Mouse (Mus musculus) heart, embryonic 16.5 days (tissue): ENCODE measurements at regions not wholly inside any gene's neighbourhood (a gene's known extent, or its start where the extent isn't known, plus 50 kb on each side); places are given as distances from the start of the nearest gene placed in this dataset.

Experiments used
- ATAC-seq: fragments of 200-750 bp; cut with Nextera tagmentation; replicated peaks from 2 replicates; pipeline ENCODE4 v1.8.0; 2017; ENCODE audit warnings: moderate number of reproducible peaks; ENCODE audit not compliant: insufficient read depth, low FRiP score; ENCODE audit errors: extremely low read depth
- H3K27ac ChIP-seq: fragments of 300-500 bp; sonication (generic); 2 replicates; pipeline ENCODE4 v1.5.1; 2014; ENCODE audit warnings: mild to moderate bottlenecking, low read length, control low read depth, moderate library complexity
- H3K27me3 ChIP-seq: fragments of 300-500 bp; sonication (generic); 2 replicates; pipeline ENCODE4 v1.6.1; 2014; ENCODE audit warnings: low read length, mixed read lengths; ENCODE audit not compliant: control insufficient read depth, insufficient read depth
- H3K36me3 ChIP-seq: fragments of 300-500 bp; sonication (generic); 2 replicates; pipeline ENCODE4 v1.6.1; 2014; ENCODE audit not compliant: control insufficient read depth, insufficient read depth
- H3K4me1 ChIP-seq: fragments of 300-500 bp; sonication (generic); 2 replicates; pipeline ENCODE4 v1.6.1; 2014; ENCODE audit warnings: low read length, mixed read lengths; ENCODE audit not compliant: control insufficient read depth, insufficient read depth
- H3K4me2 ChIP-seq: fragments of 300-500 bp; sonication (generic); 2 replicates; pipeline ENCODE4 v1.6.1; 2014; ENCODE audit warnings: low read depth, mild to moderate bottlenecking, control low read depth, low read length
- H3K4me3 ChIP-seq: fragments of 300-500 bp; sonication (generic); 2 replicates; pipeline ENCODE4 v1.5.1; 2014; ENCODE audit warnings: mild to moderate bottlenecking, control low read depth, low read length
- H3K9ac ChIP-seq: fragments of 300-500 bp; sonication (generic); 2 replicates; pipeline ENCODE4 v1.6.1; 2014; ENCODE audit warnings: low read length, control low read depth
- H3K9me3 ChIP-seq: fragments of 300-500 bp; sonication (generic); replicated peaks from 2 replicates; pipeline ENCODE4 v1.6.1; 2016; ENCODE audit warnings: low read length; ENCODE audit not compliant: control insufficient read depth
- WGBS: fragments of 180-500 bp; shearing (Covaris S2); extraction: QIAGEN DNeasy Blood & Tissue Kit; methylation state at CpG from one replicate; pipeline ENCODE4 v1.1.7; 2014; 5-methylcytosine and 5-hydroxymethylcytosine counted together

DNA sequence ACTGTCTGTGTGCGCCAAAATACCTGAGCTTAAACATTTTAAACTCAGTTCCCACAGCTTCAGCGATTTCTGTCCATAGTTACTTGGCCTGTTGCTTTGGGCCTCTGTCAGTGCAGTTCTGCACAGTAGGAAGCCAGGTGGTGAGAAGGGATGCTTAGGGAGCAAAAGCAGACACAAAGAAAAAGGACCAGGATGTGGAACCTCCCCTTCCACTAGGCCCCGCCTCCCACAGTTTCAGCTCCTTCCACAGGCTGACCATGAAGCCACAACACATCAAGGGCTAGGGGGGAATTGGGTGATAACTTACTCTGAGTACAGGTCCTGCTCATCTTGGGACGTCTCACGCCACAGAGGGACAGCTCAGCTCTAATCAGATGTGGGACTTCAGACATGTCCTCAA lies 263.5 kb upstream of the Sdk2 start:
- H3K27me3 ChIP-seq, result no peaks in the 10 kb centered on the region
- no peaks in the 10 kb centered on the region for H3K9me3 ChIP-seq
- no peaks in the 10 kb centered on the region for H3K36me3 ChIP-seq
- ATAC-seq, result no peak
- H3K4me1 ChIP-seq, result no peaks in the 10 kb centered on the region
- H3K4me3 ChIP-seq, result no peak overlapping the region
- 72% methylated on average over 5 of the region's 5 CpGs for WGBS
- no peak overlapping the region for H3K9ac ChIP-seq
- H3K4me2 ChIP-seq, result no peak overlapping the region
- no peak overlapping the region for H3K27ac ChIP-seq

DNA sequence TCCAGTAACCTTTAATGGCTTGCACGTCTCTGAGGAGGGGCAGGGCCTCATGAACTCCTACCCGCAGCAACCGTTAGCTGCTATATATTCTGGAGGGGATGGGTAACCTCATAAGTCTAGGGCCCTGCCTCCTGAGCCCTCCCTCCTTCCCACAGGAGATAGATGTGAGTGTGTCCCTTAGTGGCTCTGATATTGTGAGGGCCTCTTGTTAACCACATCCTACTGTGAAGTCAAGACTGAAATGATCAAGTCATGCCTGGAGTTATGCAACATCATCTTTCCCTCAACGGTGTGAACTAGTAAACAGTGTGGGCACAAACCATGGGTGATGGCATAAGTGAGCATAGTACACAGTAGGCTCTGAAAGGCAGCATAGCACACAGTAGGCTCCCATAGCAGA lies 255.8 kb upstream of the Sdk2 start:
- H3K4me2 ChIP-seq, result no peak overlapping the region
- H3K36me3 ChIP-seq, result no peaks in the 10 kb centered on the region

GRCm38 (mm10) chr11:114321974-114322373 lies 255.1 kb upstream of the Sdk2 start:
- WGBS, result 76% methylated on average over 12 of the region's 12 CpGs
- Histone ChIP-seq H3K4me1 (peaks cover 3% of the 10 kb centered on the region; the same call in 1 of the 2 replicates), H3K4me3 (no peak overlapping the region), H3K9ac (no peak overlapping the region), H3K27me3 (no peaks in the 10 kb centered on the region), H3K4me2 (no peak overlapping the region), H3K9me3 (no peaks in the 10 kb centered on the region), H3K36me3 (no peaks in the 10 kb centered on the region), H3K27ac (peak overlapping the region; percentile 66)
- no peak for ATAC-seq

More for the DNA sequence above, 255.8 kb upstream of the Sdk2 start:
- H3K27ac ChIP-seq, result peak overlapping the region; percentile 6; the same call in 1 of the 2 replicates
- no peaks in the 10 kb centered on the region; the same call in 1 of the 2 replicates for H3K4me1 ChIP-seq
- no peak overlapping the region for H3K9ac ChIP-seq
- no peaks in the 10 kb centered on the region for H3K9me3 ChIP-seq
- H3K27me3 ChIP-seq, result no peaks in the 10 kb centered on the region
- H3K4me3 ChIP-seq, result no peak overlapping the region
- 74% methylated on average over 4 of the region's 4 CpGs for WGBS
- peak; percentile 59; the same call in 1 of the 2 replicates for ATAC-seq

GRCm38 (mm10) chr11:114321527-114321926 lies 254.7 kb upstream of the Sdk2 start:
- Histone ChIP-seq H3K4me1 (peaks cover 3% of the 10 kb centered on the region; the same call in 1 of the 2 replicates), H3K27ac (peak overlapping the region; percentile 18; the same call in 1 of the 2 replicates), H3K4me2 (no peak overlapping the region), H3K27me3 (no peaks in the 10 kb centered on the region), H3K36me3 (no peaks in the 10 kb centered on the region), H3K9me3 (no peaks in the 10 kb centered on the region), H3K4me3 (no peak overlapping the region), H3K9ac (no peak overlapping the region)
- no peak for ATAC-seq
- WGBS, result 85% methylated on average over 8 of the region's 8 CpGs

DNA sequence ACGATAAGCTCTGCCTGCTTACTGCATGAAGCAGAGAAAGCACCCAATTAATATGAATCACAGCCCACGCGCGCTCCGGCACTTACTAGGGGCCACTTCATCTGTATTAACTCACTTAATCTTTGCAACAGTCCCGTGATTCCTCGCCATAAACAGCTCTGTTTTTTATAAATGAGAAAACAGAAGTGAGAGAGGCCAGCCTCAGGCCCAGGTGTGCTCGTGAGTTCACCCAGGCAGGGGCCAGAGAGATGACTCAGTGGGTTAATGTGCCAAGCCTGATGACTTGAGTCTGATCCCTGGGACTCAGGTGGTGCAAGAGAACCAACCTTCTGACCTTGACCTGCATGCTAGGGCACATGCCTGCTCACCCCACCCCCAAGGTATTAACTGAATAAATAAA lies 248.4 kb upstream of the Sdk2 start:
- no peak overlapping the region for H3K4me3 ChIP-seq
- ATAC-seq, result no peak
- H3K4me2 ChIP-seq, result no peak overlapping the region
- no peak overlapping the region for H3K9ac ChIP-seq
- no peaks in the 10 kb centered on the region for H3K9me3 ChIP-seq
- no peak overlapping the region for H3K27ac ChIP-seq
- H3K4me1 ChIP-seq, result peaks cover 5% of the 10 kb centered on the region; the same call in 1 of the 2 replicates
- peaks cover 2% of the 10 kb centered on the region; the same call in 1 of the 2 replicates for H3K27me3 ChIP-seq
- WGBS, result 82% methylated on average over 8 of the region's 8 CpGs
- H3K36me3 ChIP-seq, result no peaks in the 10 kb centered on the region

GRCm38 (mm10) chr11:114313652-114314051 lies 246.8 kb upstream of the Sdk2 start:
- 30% methylated on average over 6 of the region's 6 CpGs for WGBS
- Histone ChIP-seq H3K4me2 (no peak overlapping the region), H3K27ac (no peak overlapping the region), H3K9me3 (no peaks in the 10 kb centered on the region), H3K27me3 (peaks cover 2% of the 10 kb centered on the region; the same call in 1 of the 2 replicates), H3K36me3 (no peaks in the 10 kb centered on the region), H3K9ac (no peak overlapping the region), H3K4me1 (peaks cover 5% of the 10 kb centered on the region; the same call in 1 of the 2 replicates), H3K4me3 (no peak overlapping the region)
- no peak for ATAC-seq

- H3K9ac ChIP-seq, result no peak overlapping the region
- H3K36me3 ChIP-seq, result no peaks in the 10 kb centered on the region
- H3K27ac ChIP-seq, result no peak overlapping the region
- 70% methylated on average over 4 of the region's 4 CpGs for WGBS
- no peak overlapping the region for H3K4me3 ChIP-seq
- H3K9me3 ChIP-seq, result no peaks in the 10 kb centered on the region
- ATAC-seq, result no peak
- 0 out of 2 replicates have a peak, but pooled peaks cover 2% of the 10 kb centered on the region for H3K4me1 ChIP-seq
- H3K27me3 ChIP-seq, result peaks cover 2% of the 10 kb centered on the region; the same call in 1 of the 2 replicates
- H3K4me2 ChIP-seq, result no peak overlapping the region
Measured at GRCm38 (mm10) chr11:114311640-114312039, 244.8 kb upstream of the Sdk2 start.

GRCm38 (mm10) chr11:114303636-114304354 lies 236.9 kb upstream of the Sdk2 start:
- Histone ChIP-seq H3K9me3 (no peaks in the 10 kb centered on the region), H3K4me1 (no peaks in the 10 kb centered on the region), H3K36me3 (no peaks in the 10 kb centered on the region), H3K27ac (no peak overlapping the region), H3K4me2 (no peak overlapping the region), H3K27me3 (no peaks in the 10 kb centered on the region), H3K4me3 (no peak overlapping the region), H3K9ac (no peak overlapping the region)
- no peak for ATAC-seq
- 71% methylated on average over 13 of the region's 13 CpGs for WGBS

- no peaks in the 10 kb centered on the region for H3K9me3 ChIP-seq
- H3K36me3 ChIP-seq, result no peaks in the 10 kb centered on the region
- H3K4me1 ChIP-seq, result no peaks in the 10 kb centered on the region
- no peaks in the 10 kb centered on the region for H3K27me3 ChIP-seq
- no peak overlapping the region for H3K4me2 ChIP-seq
- no peak overlapping the region for H3K4me3 ChIP-seq
- 83% methylated on average over 10 of the region's 10 CpGs for WGBS
- no peak for ATAC-seq
- no peak overlapping the region for H3K9ac ChIP-seq
- H3K27ac ChIP-seq, result no peak overlapping the region
Measured at GRCm38 (mm10) chr11:114300611-114301319, 233.9 kb upstream of the Sdk2 start.
